18 mouse cellular contexts compared by ENCODE assay signal in genomic region chr9:105349034-105349433, GRCm38 (mm10). TPM values are rescaled to one million over a fixed set of nuclear protein-coding genes. Genes with fewer than 3 reads are reported as not detected.
DNase-seq lines count a peak whose midpoint lies in the region; ATAC-seq and TF ChIP-seq lines count a peak whose summit lies in the region.
"Had no signal": no experiment of that assay in that cellular context is flagged by ENCODE, and none has a peak within 500 bp of the region (broad histone marks: within the 10 kb centered on the region; RNA-seq: fewer than 3 reads in every experiment).

No protein-coding gene starts in this region.

- WGBS in forebrain, postnatal 0 days = 28% methylated on average over 5 of the region's 5 CpGs

- no peak overlapping the region for H3K4me3 ChIP-seq in layer of hippocampus, adult 2 months
- no peak overlapping the region for H3K4me3 ChIP-seq in forebrain, postnatal 0 days (ENCODE audit: low read depth, low read length)
- H3K4me3 ChIP-seq: gastrocnemius, adult 2 months; kidney, embryonic 15.5 days; liver, embryonic 13.5 days; megakaryocyte, embryonic 14.5 days had no signal

- no peak overlapping the region for H3K4me2 ChIP-seq in forebrain, postnatal 0 days (ENCODE audit: low read depth)
- H3K4me2 ChIP-seq: kidney, embryonic 15.5 days; liver, embryonic 13.5 days had no signal

- DNase-seq in cerebellum, postnatal 10 days = peak; percentile 64 to 72
- DNase-seq in cerebellum, adult 9-10 months = no peak
- DNase-seq in layer of hippocampus, adult 8-10 months (ENCODE audit: low spot score in 2 of 2) = peak; percentile 28 to 32
- no peak for DNase-seq in layer of hippocampus, adult 2 months (ENCODE audit: low spot score in 2 of 2)
- peak; percentile 9 for DNase-seq in Muller cell, postnatal 12 days (ENCODE audit: inconsistent ontology term)
- peak; percentile 77 for DNase-seq in forebrain, postnatal 0 days
- no peak for DNase-seq in kidney, adult 9 months
- DNase-seq: cerebellum, adult 11 months; gastrocnemius, adult 2 months; heart, adult 18-20 months; liver, embryonic 13.5 days; right cerebral cortex, postnatal 14 days; thymus, postnatal 25 days had no signal

- peaks cover 3% of the 10 kb centered on the region; the same call in 1 of the 2 replicates for H3K4me1 ChIP-seq in forebrain, postnatal 0 days (ENCODE audit: insufficient read depth)
- H3K4me1 ChIP-seq: kidney, embryonic 15.5 days; liver, embryonic 13.5 days; megakaryocyte, embryonic 14.5 days had no signal

- H3K27me3 ChIP-seq in forebrain, postnatal 0 days (ENCODE audit: insufficient read depth, low read length) = no peaks in the 10 kb centered on the region
- H3K27me3 ChIP-seq: CH12.LX; kidney, embryonic 15.5 days; liver, embryonic 13.5 days; megakaryocyte, embryonic 14.5 days had no signal

- ATAC-seq in forebrain, postnatal 0 days = peak; percentile 92
- no peak for ATAC-seq in erythroblast, adult 5-6 weeks (replicated peaks; ENCODE audit: low FRiP score, poor library complexity, severe bottlenecking)
- ATAC-seq: inflammation-experienced regulatory T-cells, adult 6 months had no signal

- H3K9ac ChIP-seq in forebrain, postnatal 0 days = no peak overlapping the region
- H3K9ac ChIP-seq: kidney, embryonic 15.5 days; liver, embryonic 13.5 days had no signal

- TF ChIP-seq CTCF in layer of hippocampus, adult 2 months (conservative IDR thresholded peaks at IDR 0.05) = no peak
- no peak for TF ChIP-seq CTCF in forebrain, postnatal 0 days (IDR thresholded peaks at IDR 0.05; ENCODE audit: low read depth)

- H3K36me3 ChIP-seq in forebrain, postnatal 0 days (ENCODE audit: insufficient read depth) = no peaks in the 10 kb centered on the region
- H3K36me3 ChIP-seq: kidney, embryonic 15.5 days; liver, embryonic 13.5 days had no signal

- H3K27ac ChIP-seq in layer of hippocampus, adult 2 months = no peak overlapping the region; the same call in 1 of the 2 replicates
- no peak overlapping the region for H3K27ac ChIP-seq in forebrain, postnatal 0 days (ENCODE audit: low read depth, low read length)
- H3K27ac ChIP-seq: gastrocnemius, adult 2 months; kidney, embryonic 15.5 days; liver, embryonic 13.5 days had no signal

- no peaks in the 10 kb centered on the region for H3K9me3 ChIP-seq in forebrain, postnatal 0 days (ENCODE audit: low read length)
- H3K9me3 ChIP-seq: kidney, embryonic 15.5 days; liver, embryonic 13.5 days; megakaryocyte, embryonic 14.5 days had no signal

RNA-seq across cellular contexts. Expression of gene Aste1, which starts 46.2 kb away (rescaled TPM):
- total RNA-seq in layer of hippocampus, adult 8-10 months (2022) = 10 to 100 TPM; 10.2 to 13.8 (median 12.3) TPM
- total RNA-seq in layer of hippocampus, adult 2 months (2021) = 10 to 100 TPM; 11.5 TPM
- 7.2 and 13.8 TPM in 2 replicates for total RNA-seq in forebrain, postnatal 0 days (2014; rRNA removed)
- polyA plus RNA-seq in forebrain, postnatal 0 days (2015; fragmentation: Nextera tagmentation; extraction: Ambion mirVana) = 7.7 and 8.8 TPM in 2 replicates
- total RNA-seq in erythroblast, adult 5-6 weeks (2015; ENCODE audit: low replicate concordance) = 2.3 and 3.1 TPM in 2 replicates
- 3.9 and 5.3 TPM in 2 replicates for total RNA-seq in erythroblast, adult 5-6 weeks (2017; ENCODE audit: low replicate concordance)

RNA-seq across cellular contexts. Expression of gene Nek11, which starts 46.3 kb away (rescaled TPM):
- total RNA-seq in layer of hippocampus, adult 8-10 months (2022) = 1 to 10 TPM; 1.7 to 2.3 (median 1.9) TPM
- total RNA-seq in layer of hippocampus, adult 2 months (2021) = 1 to 10 TPM; 1.4 TPM
- 2.9 and 4.1 TPM in 2 replicates for total RNA-seq in forebrain, postnatal 0 days (2014; rRNA removed)
- polyA plus RNA-seq in forebrain, postnatal 0 days (2015; fragmentation: Nextera tagmentation; extraction: Ambion mirVana) = 1.6 and 3.3 TPM in 2 replicates
- total RNA-seq in erythroblast, adult 5-6 weeks (2015; ENCODE audit: low replicate concordance) = not detected in 2 replicates
- total RNA-seq in erythroblast, adult 5-6 weeks (2017; ENCODE audit: low replicate concordance) = not detected in 2 replicates
- total RNA-seq: gastrocnemius, adult 2 months; heart, adult 18-20 months had no signal
- polyA plus RNA-seq: inflammation-experienced regulatory T-cells, adult 6 months; liver, embryonic 13.5 days had no signal

Comparison
In these comparisons a context has a peak if more than half of its experiments do, and no peak if none do; other contexts are left out.
1. DNase-seq: peak in cerebellum, postnatal 10 days (2 of 2), layer of hippocampus, adult 8-10 months (2 of 2), Muller cell, postnatal 12 days (single experiment) and forebrain, postnatal 0 days (single experiment); none in cerebellum, adult 9-10 months (single experiment), layer of hippocampus, adult 2 months (0 of 2) and kidney, adult 9 months (single experiment).